Mouse (Mus musculus) CD4-positive helper T cell, adult 2 months (primary cell): ENCODE results near the gene Nr3c2.
A peak's percentile ranks its signal among the peaks of the same experiment; 100 is the strongest.

ENCODE experiments used
- DNase-seq: peaks from one replicate; pipeline ENCODE4 v3.0.0-alpha.2; 2012; ENCODE audit warnings: low read depth, missing footprints, low spot score

The Nr3c2 gene

GRCm38 (mm10) chr8:77250094-77250493 lies 350.9 kb downstream of the Nr3c2 start:
- no peak for DNase-seq

- DNase-seq = no peak
These were observed 351.9 kb downstream of the Nr3c2 start for GRCm38 (mm10) chr8:77251134-77251533.

- DNase-seq = no peak
These were observed 355.2 kb downstream of the Nr3c2 start for GRCm38 (mm10) chr8:77254466-77254865.

GRCm38 (mm10) chr8:77256450-77257084 lies 357.3 kb downstream of the Nr3c2 start:
- DNase-seq = no peak

GRCm38 (mm10) chr8:77257085-77257451 lies 357.8 kb downstream of the Nr3c2 start:
- no peak for DNase-seq

GRCm38 (mm10) chr8:77261215-77261614 lies 362.0 kb downstream of the Nr3c2 start:
- DNase-seq = no peak

GRCm38 (mm10) chr8:77262216-77263009 lies 363.2 kb downstream of the Nr3c2 start:
- no peak for DNase-seq

GRCm38 (mm10) chr8:77267941-77268405 lies 368.7 kb downstream of the Nr3c2 start:
- DNase-seq = peak; percentile 11

- DNase-seq = no peak
These were observed 372.9 kb downstream of the Nr3c2 start for GRCm38 (mm10) chr8:77272136-77272535.

GRCm38 (mm10) chr8:77275571-77275970 lies 376.3 kb downstream of the Nr3c2 start:
- no peak for DNase-seq

- DNase-seq = no peak
These were observed 377.6 kb downstream of the Nr3c2 start for GRCm38 (mm10) chr8:77276827-77277226.

GRCm38 (mm10) chr8:77278246-77278645 lies 379.0 kb downstream of the Nr3c2 start:
- DNase-seq = no peak

GRCm38 (mm10) chr8:77279977-77280376 lies 380.7 kb downstream of the Nr3c2 start:
- no peak for DNase-seq

GRCm38 (mm10) chr8:77282605-77283236 lies 383.5 kb downstream of the Nr3c2 start:
- DNase-seq = peak; percentile 14

- DNase-seq = no peak
These were observed 385.2 kb downstream of the Nr3c2 start for GRCm38 (mm10) chr8:77284473-77284872.

- DNase-seq = no peak
These were observed 388.8 kb downstream of the Nr3c2 start for GRCm38 (mm10) chr8:77288065-77288464.

GRCm38 (mm10) chr8:77288492-77288891 lies 389.2 kb downstream of the Nr3c2 start:
- DNase-seq = no peak

GRCm38 (mm10) chr8:77292120-77292519 lies 392.9 kb downstream of the Nr3c2 start:
- no peak for DNase-seq

- DNase-seq = peak; percentile 50
These were observed 393.4 kb downstream of the Nr3c2 start for GRCm38 (mm10) chr8:77292649-77293048.

- no peak for DNase-seq
These were observed 395.4 kb downstream of the Nr3c2 start for GRCm38 (mm10) chr8:77294599-77294998.
